Mouse (Mus musculus) urinary bladder, postnatal 4 days (tissue): ENCODE data around the gene Gm21775.
"Not testable (repeated sequence)": the region's sequence is repeated elsewhere in the genome, so short reads cannot be mapped to it uniquely, and the experiment has no call there.

Experiments used
- DNase-seq, 2 experiments: peaks; one replicate each; pipeline ENCODE4 v3.0.0; 2021 to 2022; ENCODE audit warnings: low spot score in 2 of 2

Gene Gm21775

GRCm38 (mm10) chrY:10553153-10553552, at the start of gene Gm21775:
Gene Gm21775, plus strand, starts transcription at chrY:10553453.
- not testable (repeated sequence) for DNase-seq

- not testable (repeated sequence) for DNase-seq
Observed at GRCm38 (mm10) chrY:10535942-10536341, 17.3 kb upstream of the Gm21775 start, which contains the start of gene Gm20737. Gene Gm20737, minus strand, starts transcription at chrY:10536042.
